Mouse (Mus musculus): ENCODE measurements at regions not wholly inside any gene's neighbourhood (a gene's known extent, or its start where the extent isn't known, plus 50 kb on each side); places are given as distances from the start of the nearest gene placed in this dataset.

DNA sequence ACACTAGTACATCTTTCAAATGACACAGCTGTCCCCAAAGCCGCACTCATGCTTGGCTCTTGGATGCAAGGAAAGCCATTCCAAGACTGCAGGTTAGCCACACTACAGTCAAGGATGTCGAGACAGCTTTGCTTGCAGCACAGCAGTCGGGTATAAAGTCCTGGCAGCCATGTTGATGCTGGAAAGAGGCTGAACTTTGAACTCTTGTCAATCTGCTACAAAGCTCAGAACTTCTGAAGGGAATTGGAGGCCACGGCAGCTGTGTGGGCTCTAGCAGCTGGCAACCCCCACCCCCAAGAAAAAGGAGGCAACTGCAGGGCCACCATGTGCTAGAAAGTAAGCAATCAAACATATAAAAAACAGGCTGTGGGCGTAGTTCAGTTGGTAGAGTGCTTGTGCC, 90.0 kb upstream of the Zcchc2 start:
- DNase-seq: no peak
- TF ChIP-seq CTCF (IDR thresholded peaks at IDR 0.05; ENCODE audit: low read depth) (no peak), EP300 (IDR thresholded peaks at IDR 0.05; ENCODE audit: low read depth) (no peak)
- 63% methylated on average over 5 of the region's 5 CpGs for WGBS (ENCODE audit: insufficient replicate concordance)
- no peak overlapping the region for H3K27ac ChIP-seq (ENCODE audit: low read depth)
- H3K36me3 ChIP-seq (replicated peaks; ENCODE audit: insufficient read depth, low read length): no peaks in the 10 kb centered on the region
- H3K9ac ChIP-seq (replicated peaks): no peak overlapping the region
- H3K27me3 ChIP-seq (ENCODE audit: insufficient read depth, low read length): no peaks in the 10 kb centered on the region
- H3K4me1 ChIP-seq (ENCODE audit: insufficient read depth): peaks cover 10% of the 10 kb centered on the region
- H3K4me3 ChIP-seq (ENCODE audit: low read depth, low read length): no peak overlapping the region
- ATAC-seq: no peak
- H3K9me3 ChIP-seq (ENCODE audit: low read length): no peaks in the 10 kb centered on the region
- no peak overlapping the region for H3K4me2 ChIP-seq (ENCODE audit: low read depth, low read length)

DNA sequence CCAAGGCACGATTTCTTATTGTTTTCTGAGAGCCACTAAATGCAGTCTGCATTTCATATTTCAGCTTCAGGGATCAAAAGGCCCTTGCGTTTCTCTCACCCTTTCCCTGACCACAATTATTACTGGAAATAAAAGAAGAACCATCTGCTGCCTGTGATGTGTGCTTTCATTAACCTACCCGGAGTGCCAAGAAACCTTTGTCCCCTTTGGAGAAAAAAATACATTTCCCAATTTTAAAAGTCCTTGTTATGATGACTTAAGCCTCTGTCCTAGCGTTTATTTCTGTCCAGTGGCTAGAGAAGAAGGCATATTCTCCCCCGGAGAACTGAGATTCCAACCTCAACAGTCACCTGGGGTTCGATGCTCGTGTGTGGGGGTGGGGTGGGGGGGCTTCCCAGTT, 89.3 kb upstream of the Zcchc2 start:
- Histone ChIP-seq H3K4me1 (ENCODE audit: insufficient read depth) (peaks cover 15% of the 10 kb centered on the region), H3K9me3 (ENCODE audit: low read length) (no peaks in the 10 kb centered on the region), H3K27me3 (ENCODE audit: insufficient read depth, low read length) (no peaks in the 10 kb centered on the region), H3K36me3 (replicated peaks; ENCODE audit: insufficient read depth, low read length) (no peaks in the 10 kb centered on the region), H3K9ac (replicated peaks) (no peak overlapping the region), H3K4me3 (ENCODE audit: low read depth, low read length) (no peak overlapping the region), H3K27ac (ENCODE audit: low read depth) (0 out of 2 replicates have a peak overlapping the region, but pooled peaks have one; percentile 22), H3K4me2 (ENCODE audit: low read depth, low read length) (no peak overlapping the region)
- DNase-seq (peak; percentile 10), ATAC-seq (peak; percentile 56)
- WGBS (ENCODE audit: insufficient replicate concordance): 63% methylated on average over 7 of the region's 7 CpGs
- TF ChIP-seq CTCF (IDR thresholded peaks at IDR 0.05; ENCODE audit: low read depth): no peak
- no peak for TF ChIP-seq EP300 (IDR thresholded peaks at IDR 0.05; ENCODE audit: low read depth)

DNA sequence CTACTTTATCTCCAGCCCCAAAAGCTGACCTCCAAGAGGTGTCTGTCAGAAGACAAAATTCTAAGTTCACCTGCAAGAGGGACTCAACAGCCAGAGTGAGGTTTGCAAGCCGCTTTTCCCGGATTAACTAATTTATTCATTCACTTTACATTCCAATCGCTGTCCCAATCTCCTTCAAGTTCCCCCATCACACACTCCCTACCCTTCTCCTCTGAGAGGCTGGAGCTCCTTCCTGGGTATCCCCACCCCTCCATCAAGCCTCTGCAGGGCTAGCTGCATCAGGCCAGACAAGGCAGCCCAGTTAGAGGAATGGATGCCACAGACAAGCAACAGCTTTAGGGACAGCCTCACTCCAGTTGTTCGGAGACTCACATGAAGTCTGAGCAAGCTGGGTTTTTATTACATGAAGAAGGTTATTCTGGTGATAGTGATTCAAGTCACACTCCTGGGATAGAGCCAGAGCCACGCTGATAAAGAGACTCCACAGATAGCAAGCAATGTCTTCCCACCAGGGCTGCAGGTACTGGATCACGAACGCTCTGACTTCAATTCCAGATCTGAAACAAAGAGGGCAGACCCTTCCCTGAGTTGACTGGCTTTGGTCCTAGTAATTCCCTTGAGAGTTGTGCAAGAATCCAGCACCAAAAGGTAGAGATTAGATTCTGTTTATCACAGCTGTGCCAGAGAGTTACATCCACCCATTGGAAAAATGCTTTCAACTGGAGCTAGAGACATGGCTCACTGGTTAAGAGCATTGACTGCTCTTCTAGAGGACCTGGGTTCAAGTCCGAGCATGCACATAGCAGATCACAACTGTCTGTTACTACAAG, 86.7 kb upstream of the Zcchc2 start:
- ATAC-seq: no peak
- 73% methylated on average over 8 of the region's 8 CpGs for WGBS (ENCODE audit: insufficient replicate concordance)

DNA sequence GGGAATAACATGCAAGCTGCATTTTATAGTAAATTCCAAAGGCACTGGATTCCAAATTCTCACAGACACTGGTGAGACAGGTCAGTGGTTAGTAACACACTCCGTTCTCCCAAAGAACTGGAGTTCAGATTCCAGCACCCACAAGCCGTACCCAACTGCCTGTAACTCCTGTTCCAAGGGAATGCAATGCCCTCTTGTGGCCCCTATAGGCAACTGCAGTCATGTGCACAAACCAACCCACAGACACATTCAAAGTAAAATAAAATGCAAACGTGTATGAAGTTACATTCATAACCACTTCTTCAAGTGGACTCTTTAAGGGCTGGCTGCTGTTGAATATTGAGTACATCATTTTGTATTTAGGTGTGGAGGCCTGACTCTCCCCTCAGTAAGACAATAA, 85.5 kb upstream of the Zcchc2 start:
- TF ChIP-seq CTCF (IDR thresholded peaks at IDR 0.05; ENCODE audit: low read depth) (peak; percentile 68), EP300 (IDR thresholded peaks at IDR 0.05; ENCODE audit: low read depth) (no peak)
- Histone ChIP-seq H3K9me3 (ENCODE audit: low read length) (no peaks in the 10 kb centered on the region), H3K27me3 (ENCODE audit: insufficient read depth, low read length) (no peaks in the 10 kb centered on the region), H3K36me3 (replicated peaks; ENCODE audit: insufficient read depth, low read length) (no peaks in the 10 kb centered on the region), H3K4me3 (ENCODE audit: low read depth, low read length) (no peak overlapping the region), H3K4me2 (ENCODE audit: low read depth, low read length) (no peak overlapping the region), H3K27ac (ENCODE audit: low read depth) (no peak overlapping the region), H3K9ac (replicated peaks) (no peak overlapping the region), H3K4me1 (ENCODE audit: insufficient read depth) (peaks cover 26% of the 10 kb centered on the region)
- WGBS (ENCODE audit: insufficient replicate concordance): 81% methylated on average over 3 of the region's 3 CpGs
- ATAC-seq (no peak), DNase-seq (no peak)

More for the DNA sequence above, 86.7 kb upstream of the Zcchc2 start:
- no peaks in the 10 kb centered on the region for H3K27me3 ChIP-seq (ENCODE audit: insufficient read depth, low read length)
- peak; percentile 8 for DNase-seq
- no peak for TF ChIP-seq EP300 (IDR thresholded peaks at IDR 0.05; ENCODE audit: low read depth)
- TF ChIP-seq CTCF (IDR thresholded peaks at IDR 0.05; ENCODE audit: low read depth): no peak
- H3K9me3 ChIP-seq (ENCODE audit: low read length): no peaks in the 10 kb centered on the region
- H3K4me2 ChIP-seq (ENCODE audit: low read depth, low read length): no peak overlapping the region
- no peaks in the 10 kb centered on the region for H3K36me3 ChIP-seq (replicated peaks; ENCODE audit: insufficient read depth, low read length)
- H3K9ac ChIP-seq (replicated peaks): no peak overlapping the region
- no peak overlapping the region for H3K4me3 ChIP-seq (ENCODE audit: low read depth, low read length)
- peaks cover 24% of the 10 kb centered on the region for H3K4me1 ChIP-seq (ENCODE audit: insufficient read depth)
- no peak overlapping the region for H3K27ac ChIP-seq (ENCODE audit: low read depth)

DNA sequence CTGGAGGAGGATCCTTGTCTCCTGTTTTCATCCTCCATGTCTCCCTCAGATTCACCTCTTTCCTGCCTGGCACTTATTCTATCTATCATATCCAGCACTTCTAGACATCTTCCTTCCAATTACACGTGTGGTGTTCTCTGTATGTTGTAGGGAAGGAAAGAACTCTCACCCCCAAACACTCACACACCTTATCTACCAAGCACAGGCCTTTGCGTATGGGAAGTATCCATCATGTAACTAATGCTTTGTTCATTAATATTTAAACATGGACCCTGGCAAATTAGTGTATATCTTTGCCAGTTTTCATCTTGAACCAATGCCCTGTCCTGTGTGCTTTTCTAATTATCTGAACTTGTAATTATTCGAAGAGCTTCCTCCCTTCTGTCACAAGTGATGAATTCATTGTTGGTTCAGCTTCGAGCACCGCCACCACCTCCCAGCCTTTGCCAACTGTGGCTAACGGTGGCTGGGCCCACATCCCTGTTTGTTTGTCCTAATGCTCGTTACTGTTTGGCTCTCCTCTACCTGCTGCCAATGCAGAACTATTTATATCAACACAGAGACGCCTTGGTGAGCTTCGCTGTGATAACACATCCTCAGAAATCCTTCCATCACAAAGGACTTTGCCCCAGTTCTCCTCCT, 84.3 kb upstream of the Zcchc2 start:
- Histone ChIP-seq H3K9ac (replicated peaks) (no peak overlapping the region), H3K4me3 (ENCODE audit: low read depth, low read length) (no peak overlapping the region), H3K4me1 (ENCODE audit: insufficient read depth) (peaks cover 23% of the 10 kb centered on the region), H3K36me3 (replicated peaks; ENCODE audit: insufficient read depth, low read length) (no peaks in the 10 kb centered on the region), H3K27me3 (ENCODE audit: insufficient read depth, low read length) (no peaks in the 10 kb centered on the region), H3K4me2 (ENCODE audit: low read depth, low read length) (no peak overlapping the region), H3K9me3 (ENCODE audit: low read length) (no peaks in the 10 kb centered on the region), H3K27ac (ENCODE audit: low read depth) (peak overlapping the region; percentile 91; the same call in 1 of the 2 replicates)
- no peak for ATAC-seq
- TF ChIP-seq EP300 (IDR thresholded peaks at IDR 0.05; ENCODE audit: low read depth) (no peak), CTCF (IDR thresholded peaks at IDR 0.05; ENCODE audit: low read depth) (no peak)
- DNase-seq: no peak
- 46% methylated on average over 9 of the region's 9 CpGs for WGBS (ENCODE audit: insufficient replicate concordance)

DNA sequence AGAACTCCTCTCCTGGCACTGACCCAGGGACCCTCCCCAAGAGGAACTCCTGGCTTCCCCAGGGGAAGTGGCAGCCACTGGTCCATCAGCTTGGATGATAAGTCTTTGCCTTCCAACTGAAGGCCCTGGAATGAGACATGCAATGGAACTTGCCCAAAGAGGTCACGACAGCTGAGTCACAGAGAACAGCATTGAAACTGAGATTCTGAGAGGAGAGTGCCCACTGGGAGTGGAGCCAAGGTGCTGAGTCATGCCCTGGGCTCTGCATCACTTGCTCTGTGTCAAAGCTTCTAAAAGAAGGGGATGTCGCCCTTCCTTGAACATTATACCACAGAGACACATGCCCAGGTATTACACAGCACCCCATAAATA, 83.8 kb upstream of the Zcchc2 start:
- WGBS (ENCODE audit: insufficient replicate concordance): 51% methylated on average over 2 of the region's 2 CpGs
- H3K36me3 ChIP-seq (replicated peaks; ENCODE audit: insufficient read depth, low read length): no peaks in the 10 kb centered on the region
- no peak overlapping the region for H3K9ac ChIP-seq (replicated peaks)
- DNase-seq: peak; percentile 55
- H3K4me1 ChIP-seq (ENCODE audit: insufficient read depth): peaks cover 18% of the 10 kb centered on the region
- no peak for TF ChIP-seq EP300 (IDR thresholded peaks at IDR 0.05; ENCODE audit: low read depth)
- H3K4me2 ChIP-seq (ENCODE audit: low read depth, low read length): no peak overlapping the region
- no peaks in the 10 kb centered on the region for H3K9me3 ChIP-seq (ENCODE audit: low read length)
- no peak overlapping the region for H3K4me3 ChIP-seq (ENCODE audit: low read depth, low read length)
- H3K27me3 ChIP-seq (ENCODE audit: insufficient read depth, low read length): no peaks in the 10 kb centered on the region
- peak overlapping the region; percentile 91; the same call in 1 of the 2 replicates for H3K27ac ChIP-seq (ENCODE audit: low read depth)
- no peak for ATAC-seq
